ENCODE assay signal across 9 mouse cellular contexts in genomic region chr13:3358079-3358608, GRCm38 (mm10).
DNase-seq lines count a peak whose midpoint lies in the region; ATAC-seq and TF ChIP-seq lines count a peak whose summit lies in the region.
"Had no signal": no experiment of that assay in that cellular context is flagged by ENCODE, and none has a peak within 500 bp of the region (broad histone marks: within the 10 kb centered on the region; RNA-seq: fewer than 3 reads in every experiment).

No protein-coding gene starts in this region.

- H3K9me3 ChIP-seq in heart, postnatal 0 days (replicated peaks; ENCODE audit: control insufficient read depth, low read length) = no peaks in the 10 kb centered on the region
- 0 out of 2 replicates have a peak, but pooled peaks cover 6% of the 10 kb centered on the region for H3K9me3 ChIP-seq in embryonic facial prominence, embryonic 10.5 days

- H3K4me3 ChIP-seq in heart, postnatal 0 days (ENCODE audit: low read depth, low read length) = peak overlapping the region; percentile 58
- H3K4me3 ChIP-seq in embryonic facial prominence, embryonic 10.5 days = peak overlapping the region; percentile 62
- H3K4me3 ChIP-seq: heart, adult 2 months had no signal

- WGBS in heart, postnatal 0 days = 2% methylated on average over 45 of the region's 45 CpGs
- 3% methylated on average over 45 of the region's 45 CpGs for WGBS in embryonic facial prominence, embryonic 10.5 days

- peaks cover 42% of the 10 kb centered on the region for H3K27me3 ChIP-seq in heart, postnatal 0 days (ENCODE audit: control insufficient read depth, insufficient read depth, low read length)
- H3K27me3 ChIP-seq in embryonic facial prominence, embryonic 10.5 days (replicated peaks; ENCODE audit: low read depth, poor library complexity, severe bottlenecking) = peaks cover 59% of the 10 kb centered on the region

- H3K36me3 ChIP-seq in heart, postnatal 0 days (replicated peaks; ENCODE audit: control insufficient read depth, insufficient read depth, low read length) = no peaks in the 10 kb centered on the region
- no peaks in the 10 kb centered on the region for H3K36me3 ChIP-seq in embryonic facial prominence, embryonic 10.5 days (replicated peaks)

- TF ChIP-seq EP300 in heart, postnatal 0 days (IDR thresholded peaks at IDR 0.05; ENCODE audit: low read depth) = no peak

- no peak for TF ChIP-seq CTCF in heart, postnatal 0 days (IDR thresholded peaks at IDR 0.05; ENCODE audit: low read depth)

- H3K27ac ChIP-seq in heart, postnatal 0 days (ENCODE audit: low read depth) = no peak overlapping the region
- no peak overlapping the region for H3K27ac ChIP-seq in embryonic facial prominence, embryonic 10.5 days (replicated peaks)
- H3K27ac ChIP-seq: heart, adult 2 months had no signal

- intact Hi-C loops in heart, postnatal 25 days (cut with DNase I) = no loop called here
- intact Hi-C loops in left cerebral cortex, postnatal 4 days (cut with DNase I) = no loop called here

- H3K4me2 ChIP-seq in heart, postnatal 0 days (ENCODE audit: low read depth, low read length) = peak overlapping the region; percentile 85

- peaks cover 21% of the 10 kb centered on the region; the same call in 1 of the 2 replicates for H3K4me1 ChIP-seq in heart, postnatal 0 days (ENCODE audit: control insufficient read depth, insufficient read depth)
- peaks cover 33% of the 10 kb centered on the region for H3K4me1 ChIP-seq in embryonic facial prominence, embryonic 10.5 days

- H3K9ac ChIP-seq in heart, postnatal 0 days (replicated peaks; ENCODE audit: low read depth, low read length) = 0 out of 2 replicates have a peak overlapping the region, but pooled peaks have one; percentile 10

- DNase-seq in heart, postnatal 0 days (ENCODE audit: low spot score) = no peak
- no peak for DNase-seq in heart, postnatal 25 days (ENCODE audit: low spot score)
- DNase-seq in embryonic facial prominence, embryonic 10.5 days (ENCODE audit: low spot score) = peak; percentile 34
- DNase-seq in kidney, adult 18-20 months = peak; percentile 36
- peak; percentile 12 to 42 for DNase-seq in lung, postnatal 4 days
- no peak for DNase-seq in gastrocnemius, adult 8-10 months (ENCODE audit: low spot score in 2 of 2)
- no peak for DNase-seq in layer of hippocampus, adult 11-12 months (ENCODE audit: low spot score)
- DNase-seq in left cerebral cortex, postnatal 4 days = no peak

- ATAC-seq in heart, postnatal 0 days (ENCODE audit: insufficient read depth, low read depth) = 0 out of 2 replicates have a peak, but pooled peaks have one; percentile 14

Comparison
In these comparisons a context has a peak if more than half of its experiments do, and no peak if none do; other contexts are left out.
1. DNase-seq: peak in embryonic facial prominence, embryonic 10.5 days (single experiment), kidney, adult 18-20 months (single experiment) and lung, postnatal 4 days (2 of 2); none in heart, postnatal 0 days (single experiment), heart, postnatal 25 days (single experiment), gastrocnemius, adult 8-10 months (0 of 2), layer of hippocampus, adult 11-12 months (single experiment) and left cerebral cortex, postnatal 4 days (single experiment).